Mouse (Mus musculus) forebrain, postnatal 0 days (tissue): Measurements from ENCODE around the gene Frem1. TPM values are rescaled to one million over a fixed set of nuclear protein-coding genes. Genes with fewer than 3 reads are reported as not detected.

Source experiments
- ATAC-seq: fragments of 200-750 bp; cut with Nextera tagmentation; 2 replicates; pipeline ENCODE4 v1.8.0; 2017; ENCODE audit warnings: mild to moderate bottlenecking, moderate library complexity
- DNase-seq: peaks from one replicate; pipeline ENCODE4 v3.0.0-alpha.2; 2015
- H3K27ac ChIP-seq: fragments of 300-500 bp; sonication (generic); 2 replicates; pipeline ENCODE4 v1.5.1; 2014; ENCODE audit warnings: low read depth, mild to moderate bottlenecking, antibody characterized with exemption, low read length, moderate library complexity, mixed read lengths
- H3K27me3 ChIP-seq: fragments of 300-500 bp; sonication (generic); 2 replicates; pipeline ENCODE4 v1.6.1; 2014; ENCODE audit warnings: mild to moderate bottlenecking, low read length, mixed read lengths; ENCODE audit not compliant: insufficient read depth
- H3K36me3 ChIP-seq: fragments of 300-500 bp; sonication (generic); 2 replicates; pipeline ENCODE4 v1.6.1; 2014; ENCODE audit warnings: mild to moderate bottlenecking, moderate library complexity; ENCODE audit not compliant: insufficient read depth
- H3K4me1 ChIP-seq: fragments of 300-500 bp; sonication (generic); 2 replicates; pipeline ENCODE4 v1.6.1; 2014; ENCODE audit warnings: antibody characterized with exemption; ENCODE audit not compliant: insufficient read depth
- H3K4me2 ChIP-seq: fragments of 300-500 bp; sonication (generic); 2 replicates; pipeline ENCODE4 v1.6.1; 2014; ENCODE audit warnings: low read depth, mild to moderate bottlenecking, moderate library complexity
- H3K4me3 ChIP-seq: fragments of 300-500 bp; sonication (generic); 2 replicates; pipeline ENCODE4 v1.5.1; 2014; ENCODE audit warnings: low read depth, low read length, mixed read lengths
- H3K9ac ChIP-seq: fragments of 300-500 bp; sonication (generic); 2 replicates; pipeline ENCODE4 v1.6.1; 2014; ENCODE audit warnings: mild to moderate bottlenecking
- H3K9me3 ChIP-seq: fragments of 300-500 bp; sonication (generic); 2 replicates; pipeline ENCODE4 v1.6.1; 2016; ENCODE audit warnings: low read length
- CTCF ChIP-seq: sonication (generic); IDR thresholded peaks from 2 replicates; pipeline ENCODE4 v1.5.1; 2016; ENCODE audit warnings: antibody characterized with exemption, control low read depth, low read depth
- WGBS: fragments of 180-500 bp; shearing (Covaris S2); extraction: QIAGEN DNeasy Blood & Tissue Kit; methylation state at CpG from one replicate; pipeline ENCODE4 v1.1.7; 2014; 5-methylcytosine and 5-hydroxymethylcytosine counted together
- polyA plus RNA-seq: library from polyadenylated mRNA; unstranded; fragments of >200 nt; fragmentation: Nextera tagmentation; extraction: Ambion mirVana; gene quantifications from 2 replicates; pipeline ENCODE4 v1.2.1, GENCODE M21; 2015
- total RNA-seq: library from RNA; depleted of rRNA; stranded (reverse); fragments of >200 nt; gene quantifications from 2 replicates; pipeline ENCODE4 v1.2.3, GENCODE M21; 2014

The Frem1 gene
- total and polyA plus RNA-seq, 2 experiments from 2014 or later, result 1.2 to 5.3 TPM

DNA sequence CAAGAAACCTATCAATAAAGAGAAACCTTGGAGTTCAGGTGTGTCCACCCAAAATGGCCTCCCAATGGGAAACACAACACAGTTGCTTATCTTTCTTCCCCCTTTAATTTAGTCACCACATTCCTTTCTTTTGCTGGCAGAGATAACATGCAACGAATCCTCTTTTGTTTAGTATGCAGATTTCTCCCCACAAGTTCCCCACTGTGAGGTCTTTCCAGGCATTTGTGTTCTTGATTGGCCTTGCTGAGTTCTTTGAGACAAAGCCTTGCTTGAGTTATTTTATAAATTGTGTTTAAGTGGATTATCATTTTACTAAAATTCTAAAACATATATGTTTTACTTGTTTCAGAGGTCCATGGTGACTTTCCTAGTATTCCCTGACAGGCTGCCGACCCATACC is 166.0 kb downstream of the Frem1 start:
- WGBS, result 59% methylated on average over 2 of the region's 2 CpGs
- H3K9me3 ChIP-seq, result no peaks in the 10 kb centered on the region
- H3K27me3 ChIP-seq, result no peaks in the 10 kb centered on the region
- H3K4me1 ChIP-seq, result 0 out of 2 replicates have a peak, but pooled peaks cover 5% of the 10 kb centered on the region
- no peak overlapping the region for H3K4me3 ChIP-seq
- ATAC-seq, result no peak
- H3K4me2 ChIP-seq, result no peak overlapping the region
- no peaks in the 10 kb centered on the region for H3K36me3 ChIP-seq
- H3K27ac ChIP-seq, result no peak overlapping the region
- no peak overlapping the region for H3K9ac ChIP-seq
- TF ChIP-seq CTCF, result no peak
- no peak for DNase-seq

GRCm38 (mm10) chr4:82885535-82885913 is 166.6 kb downstream of the Frem1 start:
- ATAC-seq (no peak), DNase-seq (no peak)
- H3K4me1 ChIP-seq, result 0 out of 2 replicates have a peak, but pooled peaks cover under 1% of the 10 kb centered on the region
- no peaks in the 10 kb centered on the region for H3K27me3 ChIP-seq
- TF ChIP-seq CTCF, result no peak
- no peak overlapping the region for H3K4me2 ChIP-seq
- H3K9me3 ChIP-seq, result no peaks in the 10 kb centered on the region
- H3K9ac ChIP-seq, result no peak overlapping the region
- no peak overlapping the region for H3K4me3 ChIP-seq
- no peak overlapping the region for H3K27ac ChIP-seq
- 68% methylated on average over 1 of the region's 1 CpGs for WGBS
- H3K36me3 ChIP-seq, result no peaks in the 10 kb centered on the region

GRCm38 (mm10) chr4:82884636-82885534 is 167.3 kb downstream of the Frem1 start, which contains the start of gene Cer1:
Cer1 (minus strand) TSS chr4:82885148.
- Histone ChIP-seq H3K4me3 (no peak within 1 kb of the TSS), H3K4me1 (no peaks in the 10 kb centered on the region), H3K9ac (no peak within 1 kb of the TSS), H3K27ac (no peak within 1 kb of the TSS), H3K9me3 (no peaks in the 10 kb centered on the region), H3K4me2 (no peak within 1 kb of the TSS), H3K36me3 (no peaks in the 10 kb centered on the region), H3K27me3 (no peaks in the 10 kb centered on the region)
- no peak for DNase-seq
- WGBS, result 52% methylated on average over 18 of the region's 19 CpGs
- TF ChIP-seq CTCF, result no peak
- no peak for ATAC-seq

DNA sequence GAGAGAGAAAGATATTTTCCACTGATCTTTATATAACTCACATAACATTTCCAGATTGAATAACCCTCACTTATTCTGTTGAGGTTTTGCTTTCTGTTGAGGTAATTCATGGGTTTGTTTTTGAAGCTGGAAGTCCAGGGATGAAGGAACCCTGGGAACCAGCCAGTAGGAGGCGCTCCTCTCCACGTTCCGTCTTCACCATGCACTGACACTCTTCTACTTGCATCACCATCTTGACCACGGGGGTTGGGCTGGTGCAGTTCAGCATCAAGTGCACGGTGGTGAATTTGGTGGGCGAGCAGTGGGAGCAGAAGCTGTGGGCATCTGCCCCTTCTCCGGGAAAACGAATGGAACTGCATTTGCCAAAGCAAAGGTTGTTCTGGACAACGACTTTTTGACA is 169.6 kb downstream of the Frem1 start:
- Histone ChIP-seq H3K27ac (no peak overlapping the region), H3K4me1 (no peaks in the 10 kb centered on the region), H3K36me3 (no peaks in the 10 kb centered on the region), H3K9me3 (no peaks in the 10 kb centered on the region), H3K27me3 (no peaks in the 10 kb centered on the region), H3K9ac (no peak overlapping the region), H3K4me3 (no peak overlapping the region), H3K4me2 (no peak overlapping the region)
- TF ChIP-seq CTCF, result 0 out of 2 replicates have a peak, but pooled peaks have one; percentile 8
- no peak for DNase-seq
- ATAC-seq, result no peak
- 85% methylated on average over 9 of the region's 9 CpGs for WGBS

- H3K27me3 ChIP-seq, result no peaks in the 10 kb centered on the region
- H3K4me1 ChIP-seq, result no peaks in the 10 kb centered on the region
- H3K4me2 ChIP-seq, result no peak overlapping the region
- H3K36me3 ChIP-seq, result no peaks in the 10 kb centered on the region
- DNase-seq (no peak), ATAC-seq (no peak)
- H3K9ac ChIP-seq, result no peak overlapping the region
- no peak overlapping the region for H3K27ac ChIP-seq
- TF ChIP-seq CTCF, result no peak
- H3K4me3 ChIP-seq, result no peak overlapping the region
- no peaks in the 10 kb centered on the region for H3K9me3 ChIP-seq
- 87% methylated on average over 3 of the region's 3 CpGs for WGBS
These were observed 170.8 kb downstream of the Frem1 start for GRCm38 (mm10) chr4:82881366-82881765.

DNA sequence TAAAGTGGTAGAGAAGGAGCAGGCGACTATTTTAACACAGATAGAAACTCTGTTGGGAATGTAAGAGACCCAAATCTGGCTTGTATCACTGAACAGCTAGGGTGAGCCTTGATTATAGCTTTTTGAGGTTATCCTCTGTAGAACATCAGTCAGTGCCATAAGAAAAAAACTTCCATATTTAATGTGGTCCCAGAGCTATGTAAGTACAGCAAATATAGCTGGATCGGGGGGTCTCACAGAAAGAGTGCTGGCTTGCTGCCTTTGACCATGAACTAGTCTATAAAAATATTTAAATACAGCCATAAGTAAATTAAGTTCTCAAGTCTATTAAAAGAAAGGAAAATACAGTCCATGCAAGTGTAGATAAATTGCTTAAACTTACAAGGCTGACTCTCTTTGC is 171.9 kb downstream of the Frem1 start:
- no peak overlapping the region for H3K27ac ChIP-seq
- no peaks in the 10 kb centered on the region for H3K36me3 ChIP-seq
- DNase-seq, result no peak
- TF ChIP-seq CTCF, result no peak
- H3K4me1 ChIP-seq, result no peaks in the 10 kb centered on the region
- WGBS, result 86% methylated on average over 2 of the region's 2 CpGs
- no peak for ATAC-seq
- H3K4me2 ChIP-seq, result no peak overlapping the region
- no peak overlapping the region for H3K4me3 ChIP-seq
- H3K9me3 ChIP-seq, result no peaks in the 10 kb centered on the region
- H3K9ac ChIP-seq, result no peak overlapping the region
- H3K27me3 ChIP-seq, result no peaks in the 10 kb centered on the region

DNA sequence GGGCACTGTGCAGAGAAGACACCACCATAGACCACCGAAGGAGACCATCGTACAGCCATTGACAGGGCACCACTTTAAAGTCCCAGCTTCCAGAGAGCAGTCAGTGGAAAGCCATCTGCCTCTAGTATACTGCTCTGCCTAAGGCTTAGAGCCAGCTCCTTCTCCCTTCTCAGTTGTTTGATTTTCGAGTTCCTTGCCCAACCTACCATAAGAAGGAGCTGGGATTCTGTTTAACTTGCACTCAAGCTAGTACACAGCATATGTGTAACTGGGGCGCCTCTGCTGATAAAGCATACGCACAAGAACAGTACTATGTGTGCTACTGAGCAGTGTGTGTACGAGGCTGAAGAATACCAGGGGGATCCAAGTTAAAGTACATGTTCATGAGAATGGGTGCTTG is 173.0 kb downstream of the Frem1 start:
- TF ChIP-seq CTCF, result no peak
- Histone ChIP-seq H3K27me3 (no peaks in the 10 kb centered on the region), H3K9me3 (no peaks in the 10 kb centered on the region), H3K4me1 (no peaks in the 10 kb centered on the region), H3K4me3 (no peak overlapping the region), H3K27ac (no peak overlapping the region), H3K9ac (no peak overlapping the region), H3K36me3 (no peaks in the 10 kb centered on the region), H3K4me2 (no peak overlapping the region)
- peak; percentile 89 for ATAC-seq
- WGBS, result 56% methylated on average over 6 of the region's 6 CpGs
- DNase-seq, result peak; percentile 57
